Mouse (Mus musculus) gastrocnemius, postnatal 4 days (tissue): Measurements from ENCODE around the gene Car5a. TPM values are rescaled to one million over a fixed set of nuclear protein-coding genes. Genes with fewer than 3 reads are reported as not detected.

Source experiments
- DNase-seq, 2 experiments: peaks; one replicate each; pipeline ENCODE4 v3.0.0; 2021 to 2022; ENCODE audit warnings: low spot score in 2 of 2, mixed read lengths in 2 of 2
- microRNA-seq: library from miRNA; unstranded; fragments of <30 nt; microRNA quantifications from one replicate; pipeline ENCODE4 v1.2.0, GENCODE M21; 2021
- total RNA-seq, 2 experiments: library from RNA; stranded (reverse); gene quantifications; 2 replicates each; pipeline ENCODE4 v1.2.3; 2021

Car5a gene
- total RNA-seq, 2 experiments from 2014 or later: 0.44 TPM; not detected in 1

GRCm38 (mm10) chr8:121885433-121885832, 59.3 kb downstream of the Car5a start:
- no peak for DNase-seq

GRCm38 (mm10) chr8:121885001-121885400, 59.7 kb downstream of the Car5a start:
- DNase-seq: no peak

GRCm38 (mm10) chr8:121884181-121884580, 60.5 kb downstream of the Car5a start:
- DNase-seq: no peak

- no peak for DNase-seq
These were observed 62.8 kb downstream of the Car5a start for GRCm38 (mm10) chr8:121881921-121882320.

- DNase-seq: no peak
These were observed 63.9 kb downstream of the Car5a start for GRCm38 (mm10) chr8:121880818-121881217.

- no peak for DNase-seq
These were observed 65.0 kb downstream of the Car5a start for GRCm38 (mm10) chr8:121879712-121880111.

GRCm38 (mm10) chr8:121877828-121878480, 66.8 kb downstream of the Car5a start:
- DNase-seq: no peak

GRCm38 (mm10) chr8:121877212-121877611, 67.5 kb downstream of the Car5a start:
- DNase-seq: no peak

GRCm38 (mm10) chr8:121875517-121875916, 69.2 kb downstream of the Car5a start:
- DNase-seq: no peak

- no peak for DNase-seq
These were observed 69.7 kb downstream of the Car5a start for GRCm38 (mm10) chr8:121875045-121875444.

GRCm38 (mm10) chr8:121874031-121874430, 70.7 kb downstream of the Car5a start:
- DNase-seq: peak; percentile 39 to 73

GRCm38 (mm10) chr8:121871833-121872440, 72.8 kb downstream of the Car5a start:
- no peak for DNase-seq

GRCm38 (mm10) chr8:121870190-121870589, 74.5 kb downstream of the Car5a start:
- no peak for DNase-seq

GRCm38 (mm10) chr8:121868896-121869295, 75.8 kb downstream of the Car5a start:
- DNase-seq: no peak

- no peak for DNase-seq
These were observed 76.5 kb downstream of the Car5a start for GRCm38 (mm10) chr8:121868196-121868595.

Small RNA genes within 50 kb of the gene (microRNA-seq; reads per million reads assigned to microRNA genes)
- gene Mir7237: not detected

Other genes with a start within 250 kb of the Car5a start
- under 1 TPM; 0.12 to 0.16 TPM for gene Jph3, start 215.3 kb downstream of the Car5a start, total RNA-seq
- 10 to 100 TPM; 17.5 to 19.0 TPM for gene Klhdc4, start 115.3 kb downstream of the Car5a start, total RNA-seq
- 10 to 100 TPM; 21.9 to 22.4 TPM for gene Slc7a5, start 37.2 kb downstream of the Car5a start, total RNA-seq
- 10 to 100 TPM; 15.6 to 17.4 TPM for gene Banp, start 4.8 kb upstream of the Car5a start, total RNA-seq